Mouse (Mus musculus) hindbrain, embryonic 12.5 days (tissue): ENCODE data around the gene Gm20388. TPM values are rescaled to one million over a fixed set of nuclear protein-coding genes. Genes with fewer than 3 reads are reported as not detected.

Experiments
- ATAC-seq: fragments of 200-750 bp; cut with Nextera tagmentation; 2 replicates; pipeline ENCODE4 v1.8.0; 2017; ENCODE audit warnings: moderate TSS enrichment; ENCODE audit not compliant: low FRiP score
- H3K27ac ChIP-seq: fragments of 300-500 bp; sonication (generic); 2 replicates; pipeline ENCODE4 v1.5.1; 2016; ENCODE audit warnings: mild to moderate bottlenecking
- H3K27me3 ChIP-seq: fragments of 300-500 bp; sonication (generic); 2 replicates; pipeline ENCODE4 v1.6.1; 2016; ENCODE audit warnings: mild to moderate bottlenecking
- H3K36me3 ChIP-seq: fragments of 300-500 bp; sonication (generic); 2 replicates; pipeline ENCODE4 v1.6.1; 2016; ENCODE audit warnings: mild to moderate bottlenecking
- H3K4me1 ChIP-seq: fragments of 300-500 bp; sonication (generic); 2 replicates; pipeline ENCODE4 v1.6.1; 2016
- H3K4me2 ChIP-seq: fragments of 300-500 bp; sonication (generic); replicated peaks from 2 replicates; pipeline ENCODE4 v1.6.1; 2016; ENCODE audit warnings: mild to moderate bottlenecking
- H3K4me3 ChIP-seq: fragments of 300-500 bp; sonication (generic); 2 replicates; pipeline ENCODE4 v1.5.1; 2016; ENCODE audit warnings: mild to moderate bottlenecking
- H3K9ac ChIP-seq: fragments of 300-500 bp; sonication (generic); 2 replicates; pipeline ENCODE4 v1.6.1; 2016; ENCODE audit warnings: mild to moderate bottlenecking, moderate library complexity
- H3K9me3 ChIP-seq: fragments of 300-500 bp; sonication (generic); replicated peaks from 2 replicates; pipeline ENCODE4 v1.6.1; 2016; ENCODE audit warnings: mild to moderate bottlenecking
- WGBS: fragments of 180-500 bp; shearing (Covaris S2); methylation state at CpG from one replicate; pipeline ENCODE4 v1.1.7; 2016; 5-methylcytosine and 5-hydroxymethylcytosine counted together
- polyA plus RNA-seq: library from polyadenylated mRNA; unstranded; fragments of >200 nt; fragmentation: Nextera tagmentation; extraction: Ambion mirVana; gene quantifications from 2 replicates; pipeline ENCODE4 v1.2.1, GENCODE M21; 2016

Gene Gm20388
- polyA plus RNA-seq, 1 experiment from 2014 or later = not detected

DNA sequence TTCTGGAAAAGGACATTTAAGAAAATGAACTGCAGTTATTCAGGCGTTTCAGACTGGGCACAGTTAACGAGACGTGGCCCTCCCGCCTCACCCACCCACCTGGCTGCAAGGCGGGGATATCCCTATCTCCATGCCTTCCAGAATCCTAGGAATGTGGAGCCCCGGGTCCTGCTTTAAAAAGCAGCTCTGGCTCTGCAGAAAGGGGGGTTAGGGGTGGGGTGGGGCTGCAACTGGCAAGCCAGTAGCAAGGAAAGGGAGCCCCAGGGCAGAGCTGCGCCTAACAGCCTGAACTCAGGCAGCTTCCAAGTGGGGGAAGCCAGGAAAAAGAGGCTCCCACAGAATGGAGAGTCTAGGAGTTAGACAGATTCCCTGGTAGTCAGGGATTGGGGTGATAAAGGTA lies 2668.6 kb downstream of the Gm20388 start:
- H3K9me3 ChIP-seq = no peaks in the 10 kb centered on the region
- peaks cover 37% of the 10 kb centered on the region for H3K4me1 ChIP-seq
- H3K4me2 ChIP-seq = no peak overlapping the region
- 33% methylated on average over 7 of the region's 7 CpGs for WGBS
- ATAC-seq = no peak
- H3K36me3 ChIP-seq = peaks cover 5% of the 10 kb centered on the region; the same call in 1 of the 2 replicates
- H3K4me3 ChIP-seq = no peak overlapping the region
- H3K9ac ChIP-seq = no peak overlapping the region
- H3K27me3 ChIP-seq = no peaks in the 10 kb centered on the region
- no peak overlapping the region for H3K27ac ChIP-seq

DNA sequence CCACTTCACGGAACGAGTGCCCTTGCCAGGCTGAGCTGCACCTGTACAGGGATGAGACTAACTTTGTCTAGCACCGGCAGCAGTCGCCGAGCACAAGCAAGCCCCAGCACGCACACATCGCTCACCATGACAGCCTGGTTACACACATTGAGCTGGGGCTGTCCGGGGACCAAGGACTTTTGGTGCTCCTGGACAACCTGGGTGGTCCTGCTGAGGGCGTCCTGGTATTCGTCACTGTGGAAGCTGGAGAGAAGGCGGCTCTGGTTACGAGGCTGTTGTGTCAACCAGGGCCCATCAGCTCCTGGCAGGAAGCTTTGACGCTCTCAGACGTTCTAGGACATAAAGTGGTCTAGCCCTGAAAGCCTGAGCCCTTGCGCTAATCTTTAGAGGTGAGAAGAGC lies 2670.3 kb downstream of the Gm20388 start:
- Histone ChIP-seq H3K36me3 (no peaks in the 10 kb centered on the region), H3K27me3 (no peaks in the 10 kb centered on the region), H3K4me1 (peaks cover 27% of the 10 kb centered on the region), H3K4me2 (no peak overlapping the region), H3K4me3 (no peak overlapping the region), H3K9me3 (no peaks in the 10 kb centered on the region), H3K9ac (no peak overlapping the region), H3K27ac (no peak overlapping the region)
- no peak for ATAC-seq
- WGBS = 75% methylated on average over 13 of the region's 15 CpGs

DNA sequence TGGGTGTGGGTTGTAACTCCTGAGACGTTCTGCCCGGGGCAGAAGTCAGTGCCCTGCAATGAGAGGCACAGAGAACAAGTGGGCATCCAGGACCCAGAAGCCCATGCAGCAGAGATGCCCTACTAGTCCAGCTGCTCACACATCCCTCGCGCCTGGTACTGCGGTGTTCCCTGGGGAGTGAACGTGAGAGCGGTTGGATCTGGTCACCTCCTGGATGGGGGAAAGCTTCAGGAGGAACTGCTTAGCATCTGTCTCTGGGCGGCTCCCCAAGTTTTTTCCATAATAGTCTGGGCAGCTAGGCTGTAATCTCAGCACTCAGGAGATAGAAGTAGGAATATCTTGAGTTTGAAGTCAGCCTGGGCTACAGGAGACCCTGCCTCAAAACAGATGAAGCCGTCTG lies 2674.3 kb downstream of the Gm20388 start:
- no peak overlapping the region for H3K4me3 ChIP-seq
- H3K27me3 ChIP-seq = no peaks in the 10 kb centered on the region
- H3K4me2 ChIP-seq = no peak overlapping the region
- peaks cover 10% of the 10 kb centered on the region; the same call in 1 of the 2 replicates for H3K4me1 ChIP-seq
- no peak for ATAC-seq
- no peak overlapping the region for H3K27ac ChIP-seq
- no peaks in the 10 kb centered on the region for H3K36me3 ChIP-seq
- no peaks in the 10 kb centered on the region for H3K9me3 ChIP-seq
- 87% methylated on average over 9 of the region's 9 CpGs for WGBS
- H3K9ac ChIP-seq = no peak overlapping the region

DNA sequence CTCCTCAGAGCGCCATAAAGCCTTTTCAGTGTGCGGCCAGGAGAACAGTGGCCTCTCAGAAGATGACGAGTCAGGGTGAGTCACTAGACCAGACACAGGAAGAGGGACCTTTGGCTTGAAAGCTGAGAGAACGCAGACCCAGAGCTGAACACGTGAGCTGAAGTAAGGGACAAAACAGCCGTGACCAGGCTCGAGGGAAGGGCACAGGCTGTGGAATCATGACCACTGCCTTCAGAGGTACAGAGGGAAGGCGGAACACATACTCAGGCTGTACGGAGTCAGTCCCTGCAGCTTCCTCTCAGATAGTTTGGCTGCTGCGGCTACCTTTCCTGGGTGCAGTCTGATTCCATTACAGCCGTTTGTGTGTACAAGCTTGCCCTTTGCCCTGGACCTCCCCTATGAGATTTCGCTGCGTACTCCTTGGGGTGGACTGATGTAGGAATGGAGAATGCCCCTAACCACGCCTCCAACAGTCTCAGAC lies 2674.8 kb downstream of the Gm20388 start:
- Histone ChIP-seq H3K27me3 (no peaks in the 10 kb centered on the region), H3K36me3 (no peaks in the 10 kb centered on the region), H3K9ac (no peak overlapping the region), H3K4me3 (no peak overlapping the region), H3K4me1 (peaks cover 10% of the 10 kb centered on the region; the same call in 1 of the 2 replicates), H3K9me3 (no peaks in the 10 kb centered on the region), H3K27ac (no peak overlapping the region), H3K4me2 (no peak overlapping the region)
- WGBS = 69% methylated on average over 14 of the region's 14 CpGs
- ATAC-seq = no peak

DNA sequence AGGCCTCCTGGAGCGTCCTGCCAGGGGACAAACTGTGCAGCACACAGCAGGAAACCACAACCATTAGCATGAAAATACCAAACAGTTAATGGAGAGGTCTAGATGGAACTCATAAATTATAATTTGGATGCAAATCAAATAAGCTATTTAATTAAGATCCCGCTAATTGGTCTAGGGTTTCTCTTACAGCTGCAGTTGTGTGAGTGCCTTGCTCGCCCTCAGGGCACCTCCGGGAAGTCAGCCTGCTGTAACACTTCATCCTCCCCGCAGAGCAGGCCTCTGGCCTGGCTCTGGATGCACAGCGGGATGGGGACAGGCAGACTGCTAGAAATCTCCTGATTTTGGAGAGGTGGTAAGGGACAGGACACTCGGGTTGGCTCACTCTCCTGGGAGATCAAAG lies 2675.5 kb downstream of the Gm20388 start:
- Histone ChIP-seq H3K4me1 (peaks cover 10% of the 10 kb centered on the region; the same call in 1 of the 2 replicates), H3K4me2 (no peak overlapping the region), H3K9me3 (no peaks in the 10 kb centered on the region), H3K36me3 (no peaks in the 10 kb centered on the region), H3K4me3 (no peak overlapping the region), H3K27ac (no peak overlapping the region), H3K27me3 (no peaks in the 10 kb centered on the region), H3K9ac (no peak overlapping the region)
- no peak for ATAC-seq
- WGBS = 51% methylated on average over 7 of the region's 7 CpGs

DNA sequence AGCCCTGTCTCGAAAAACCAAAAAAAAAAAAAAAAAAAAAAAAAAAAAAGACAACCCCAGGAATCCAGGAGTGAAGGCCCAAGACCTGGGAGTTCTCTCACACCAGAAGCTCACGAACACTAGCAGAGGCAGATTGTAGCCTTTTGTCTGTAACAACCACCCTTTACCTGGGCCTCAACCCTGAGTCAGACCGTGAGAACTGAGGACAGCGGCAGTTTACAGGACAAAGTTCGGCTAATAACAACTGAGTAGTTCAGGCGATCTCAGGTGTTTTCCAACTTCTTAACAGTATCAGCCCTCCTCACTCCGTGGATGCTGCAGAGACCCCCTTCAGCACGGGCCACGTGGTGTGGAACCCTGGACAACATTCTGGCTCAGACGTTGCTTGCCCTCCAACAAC lies 2676.1 kb downstream of the Gm20388 start:
- no peak for ATAC-seq
- peaks cover 10% of the 10 kb centered on the region; the same call in 1 of the 2 replicates for H3K4me1 ChIP-seq
- no peak overlapping the region for H3K4me3 ChIP-seq
- H3K9ac ChIP-seq = no peak overlapping the region
- no peak overlapping the region for H3K27ac ChIP-seq
- H3K36me3 ChIP-seq = no peaks in the 10 kb centered on the region
- no peaks in the 10 kb centered on the region for H3K27me3 ChIP-seq
- 90% methylated on average over 10 of the region's 10 CpGs for WGBS
- H3K4me2 ChIP-seq = no peak overlapping the region
- no peaks in the 10 kb centered on the region for H3K9me3 ChIP-seq

DNA sequence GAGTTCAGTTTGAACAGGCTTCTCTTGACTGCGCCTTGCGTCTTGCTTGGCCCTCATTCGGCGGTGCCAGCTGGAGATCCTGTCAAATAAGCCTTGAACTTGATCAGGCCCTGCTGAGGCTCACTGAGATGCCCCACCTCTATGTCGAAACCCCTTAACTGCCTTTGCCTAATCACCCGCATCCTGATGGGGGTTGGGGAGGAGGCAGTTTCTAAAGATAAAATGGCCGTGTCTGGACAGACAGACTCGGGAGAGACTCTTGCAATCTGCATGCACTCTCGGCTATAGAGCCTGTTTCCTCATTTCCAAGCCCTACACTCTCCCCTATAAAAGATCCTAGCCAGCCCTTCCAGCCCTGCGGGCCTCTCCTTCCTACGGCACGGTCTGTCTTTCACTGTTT lies 2682.6 kb downstream of the Gm20388 start:
- no peak for ATAC-seq
- Histone ChIP-seq H3K9me3 (no peaks in the 10 kb centered on the region), H3K9ac (no peak overlapping the region), H3K4me1 (peaks cover 9% of the 10 kb centered on the region; the same call in 1 of the 2 replicates), H3K36me3 (0 out of 2 replicates have a peak, but pooled peaks cover 4% of the 10 kb centered on the region), H3K27ac (peak overlapping the region; percentile 58), H3K4me2 (no peak overlapping the region), H3K27me3 (no peaks in the 10 kb centered on the region), H3K4me3 (no peak overlapping the region)
- 59% methylated on average over 12 of the region's 12 CpGs for WGBS

DNA sequence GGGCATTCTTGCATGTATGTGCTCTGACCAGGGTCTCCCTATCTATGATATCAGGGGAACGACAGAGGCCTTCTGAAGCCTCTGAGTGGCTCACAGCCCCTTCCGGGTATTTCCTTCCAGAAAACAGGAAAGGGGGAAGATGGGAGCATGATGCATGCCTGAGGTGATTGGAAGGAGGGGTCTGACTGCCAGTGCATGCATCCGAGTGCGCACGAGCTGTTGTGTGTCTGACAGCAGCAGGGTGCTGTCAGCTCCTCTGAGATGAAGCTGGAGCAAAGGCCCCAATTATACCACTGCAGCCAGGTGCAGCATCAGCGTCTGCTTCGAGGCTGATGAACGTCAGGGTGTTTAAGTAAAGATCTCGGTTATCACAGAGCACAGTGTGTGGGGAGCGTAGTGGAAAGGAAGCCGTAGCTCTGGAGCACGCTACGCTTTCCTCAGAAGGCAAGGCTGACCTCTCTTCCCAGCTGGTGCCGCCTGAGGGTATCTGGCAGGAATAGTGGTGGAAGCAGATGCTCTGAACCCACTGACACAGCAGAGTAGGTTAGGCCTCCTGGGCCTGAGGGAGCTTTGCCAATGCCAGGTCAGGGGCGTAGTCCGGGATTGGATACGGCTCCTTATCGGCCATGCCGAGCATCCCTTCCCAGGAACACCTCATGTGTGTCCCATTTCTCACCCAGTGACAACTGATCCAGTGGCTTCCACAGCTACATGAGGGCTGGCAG lies 2683.3 kb downstream of the Gm20388 start:
- H3K9ac ChIP-seq = no peak overlapping the region; the same call in 1 of the 2 replicates
- H3K36me3 ChIP-seq = 0 out of 2 replicates have a peak, but pooled peaks cover 5% of the 10 kb centered on the region
- WGBS = 69% methylated on average over 19 of the region's 19 CpGs
- peak overlapping the region; percentile 58 for H3K27ac ChIP-seq
- no peaks in the 10 kb centered on the region for H3K9me3 ChIP-seq
- H3K27me3 ChIP-seq = no peaks in the 10 kb centered on the region
- peaks cover 9% of the 10 kb centered on the region; the same call in 1 of the 2 replicates for H3K4me1 ChIP-seq
- no peak overlapping the region for H3K4me3 ChIP-seq
- no peak overlapping the region for H3K4me2 ChIP-seq
- no peak for ATAC-seq

DNA sequence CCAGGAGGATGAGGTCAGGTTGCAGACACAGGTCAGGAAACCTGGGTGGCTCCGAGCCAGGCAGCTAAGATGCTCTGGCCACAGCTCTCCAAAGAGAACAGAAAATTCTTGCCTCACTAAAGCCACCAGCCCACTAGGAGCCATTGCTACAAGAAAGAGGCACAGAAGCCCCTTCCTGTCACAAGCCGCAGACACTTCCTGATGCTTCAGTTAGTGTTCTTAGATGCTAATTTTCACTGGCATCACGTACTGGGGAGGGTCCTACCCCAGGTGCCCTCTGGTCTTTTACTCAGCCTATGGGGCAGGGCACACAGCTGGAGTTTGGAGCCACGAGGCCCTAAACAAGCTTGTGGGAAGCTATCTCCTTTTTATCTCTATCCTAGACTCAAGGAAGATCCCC lies 2685.4 kb downstream of the Gm20388 start:
- Histone ChIP-seq H3K27me3 (no peaks in the 10 kb centered on the region), H3K9me3 (no peaks in the 10 kb centered on the region), H3K27ac (no peak overlapping the region), H3K36me3 (0 out of 2 replicates have a peak, but pooled peaks cover 5% of the 10 kb centered on the region), H3K4me3 (no peak overlapping the region), H3K4me2 (no peak overlapping the region), H3K9ac (no peak overlapping the region), H3K4me1 (peaks cover 9% of the 10 kb centered on the region; the same call in 1 of the 2 replicates)
- no peak for ATAC-seq
- 52% methylated on average over 4 of the region's 4 CpGs for WGBS

GRCm38 (mm10) chr8:122600666-122601065 lies 2690.0 kb downstream of the Gm20388 start:
- WGBS = 87% methylated on average over 9 of the region's 9 CpGs
- Histone ChIP-seq H3K4me2 (no peak overlapping the region), H3K4me3 (no peak overlapping the region), H3K36me3 (0 out of 2 replicates have a peak, but pooled peaks cover 5% of the 10 kb centered on the region), H3K27ac (no peak overlapping the region), H3K9me3 (no peaks in the 10 kb centered on the region), H3K9ac (no peak overlapping the region), H3K27me3 (no peaks in the 10 kb centered on the region), H3K4me1 (no peaks in the 10 kb centered on the region)
- ATAC-seq = no peak

GRCm38 (mm10) chr8:122604640-122605039 lies 2694.0 kb downstream of the Gm20388 start:
- no peak overlapping the region for H3K9ac ChIP-seq
- WGBS = 76% methylated on average over 1 of the region's 1 CpGs
- no peak for ATAC-seq
- no peaks in the 10 kb centered on the region for H3K27me3 ChIP-seq
- H3K4me2 ChIP-seq = no peak overlapping the region
- H3K27ac ChIP-seq = no peak overlapping the region
- H3K4me3 ChIP-seq = no peak overlapping the region
- no peaks in the 10 kb centered on the region for H3K36me3 ChIP-seq
- H3K4me1 ChIP-seq = no peaks in the 10 kb centered on the region
- no peaks in the 10 kb centered on the region for H3K9me3 ChIP-seq

- H3K27ac ChIP-seq = no peak overlapping the region
- 91% methylated on average over 4 of the region's 4 CpGs for WGBS
- no peak overlapping the region for H3K4me3 ChIP-seq
- no peak overlapping the region for H3K9ac ChIP-seq
- peaks cover under 1% of the 10 kb centered on the region; the same call in 1 of the 2 replicates for H3K4me1 ChIP-seq
- H3K36me3 ChIP-seq = no peaks in the 10 kb centered on the region
- H3K4me2 ChIP-seq = no peak overlapping the region
- H3K9me3 ChIP-seq = no peaks in the 10 kb centered on the region
- no peaks in the 10 kb centered on the region for H3K27me3 ChIP-seq
- no peak for ATAC-seq
Observed at GRCm38 (mm10) chr8:122605367-122605766, 2694.7 kb downstream of the Gm20388 start.

DNA sequence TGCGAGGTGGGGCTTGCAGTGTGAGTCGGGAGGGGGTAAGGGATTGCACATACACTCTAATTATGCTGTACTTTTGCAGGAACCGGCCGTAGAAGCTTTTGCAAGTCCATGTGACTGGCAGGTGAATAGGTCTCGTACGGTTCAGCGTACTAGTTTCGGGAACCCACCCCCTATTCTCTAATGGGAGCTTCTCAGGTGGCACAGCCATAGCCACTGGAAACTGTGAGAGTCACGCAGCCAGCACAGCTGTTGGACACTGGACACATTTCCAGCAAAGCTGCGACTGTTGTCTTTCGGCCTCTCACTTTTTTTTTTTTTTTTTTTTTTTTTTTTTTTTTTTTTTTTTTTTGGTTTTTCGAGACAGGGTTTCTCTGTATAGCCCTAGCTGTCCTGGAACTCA lies 2696.2 kb downstream of the Gm20388 start:
- no peak overlapping the region for H3K27ac ChIP-seq
- H3K9ac ChIP-seq = no peak overlapping the region
- H3K27me3 ChIP-seq = no peaks in the 10 kb centered on the region
- H3K4me3 ChIP-seq = no peak overlapping the region
- no peak overlapping the region for H3K4me2 ChIP-seq
- 89% methylated on average over 11 of the region's 12 CpGs for WGBS
- H3K36me3 ChIP-seq = no peaks in the 10 kb centered on the region
- peaks cover 9% of the 10 kb centered on the region for H3K4me1 ChIP-seq
- no peaks in the 10 kb centered on the region for H3K9me3 ChIP-seq
- no peak for ATAC-seq
